Mouse (Mus musculus) skeletal muscle tissue, adult 2 months (tissue): Measurements from ENCODE around the gene Adamtsl1.

Experiments used
- DNase-seq: peaks from one replicate; pipeline ENCODE4 v3.0.0-alpha.2; 2012; ENCODE audit warnings: low read depth, low spot score

Adamtsl1 gene

GRCm38 (mm10) chr4:85669735-85670134 lies 155.8 kb downstream of the Adamtsl1 start:
- no peak for DNase-seq

- no peak for DNase-seq
Observed at GRCm38 (mm10) chr4:85672290-85672689, 158.3 kb downstream of the Adamtsl1 start.

- no peak for DNase-seq
Observed at GRCm38 (mm10) chr4:85677621-85678020, 163.6 kb downstream of the Adamtsl1 start.

- DNase-seq = no peak
Observed at GRCm38 (mm10) chr4:85686160-85686559, 172.2 kb downstream of the Adamtsl1 start.

- no peak for DNase-seq
Observed at GRCm38 (mm10) chr4:85695237-85695636, 181.3 kb downstream of the Adamtsl1 start.

GRCm38 (mm10) chr4:85707352-85708057 lies 193.5 kb downstream of the Adamtsl1 start:
- no peak for DNase-seq

- DNase-seq = no peak
Observed at GRCm38 (mm10) chr4:85709636-85710035, 195.7 kb downstream of the Adamtsl1 start.

GRCm38 (mm10) chr4:85724999-85725398 lies 211.0 kb downstream of the Adamtsl1 start:
- no peak for DNase-seq

GRCm38 (mm10) chr4:85727731-85728130 lies 213.8 kb downstream of the Adamtsl1 start:
- no peak for DNase-seq

GRCm38 (mm10) chr4:85728416-85728815 lies 214.4 kb downstream of the Adamtsl1 start:
- no peak for DNase-seq

- DNase-seq = no peak
Observed at GRCm38 (mm10) chr4:85740478-85740877, 226.5 kb downstream of the Adamtsl1 start.

GRCm38 (mm10) chr4:85741825-85742391 lies 227.9 kb downstream of the Adamtsl1 start:
- DNase-seq = peak; percentile 7

GRCm38 (mm10) chr4:85743427-85743826 lies 229.5 kb downstream of the Adamtsl1 start:
- DNase-seq = no peak

- no peak for DNase-seq
Observed at GRCm38 (mm10) chr4:85762684-85763083, 248.7 kb downstream of the Adamtsl1 start.

GRCm38 (mm10) chr4:85763161-85764014 lies 249.4 kb downstream of the Adamtsl1 start:
- DNase-seq = no peak

GRCm38 (mm10) chr4:85764015-85764450 lies 250.1 kb downstream of the Adamtsl1 start:
- DNase-seq = no peak

- DNase-seq = no peak
Observed at GRCm38 (mm10) chr4:85764476-85764875, 250.5 kb downstream of the Adamtsl1 start.

- no peak for DNase-seq
Observed at GRCm38 (mm10) chr4:85767666-85768065, 253.7 kb downstream of the Adamtsl1 start.

- no peak for DNase-seq
Observed at GRCm38 (mm10) chr4:85768107-85768506, 254.1 kb downstream of the Adamtsl1 start.

- no peak for DNase-seq
Observed at GRCm38 (mm10) chr4:85782511-85782910, 268.5 kb downstream of the Adamtsl1 start.

- no peak for DNase-seq
Observed at GRCm38 (mm10) chr4:85783768-85784379, 269.9 kb downstream of the Adamtsl1 start.

- no peak for DNase-seq
Observed at GRCm38 (mm10) chr4:85784428-85784827, 270.5 kb downstream of the Adamtsl1 start.
